Mouse (Mus musculus) heart, postnatal 0 days (tissue): Measurements from ENCODE around the gene Rsbn1l. TPM values are rescaled to one million over a fixed set of nuclear protein-coding genes. Genes with fewer than 3 reads are reported as not detected.
"Not testable (repeated sequence)": the region's sequence is repeated elsewhere in the genome, so short reads cannot be mapped to it uniquely, and the experiment has no call there.

ENCODE experiments used
- ATAC-seq: fragments of 200-750 bp; cut with Nextera tagmentation; 2 replicates; pipeline ENCODE4 v1.8.0; 2017; ENCODE audit warnings: low read depth, moderate number of reproducible peaks, moderate library complexity; ENCODE audit not compliant: insufficient read depth
- DNase-seq: peaks from one replicate; pipeline ENCODE4 v3.0.0-alpha.2; 2016; ENCODE audit warnings: low spot score
- H3K27ac ChIP-seq: fragments of 300-500 bp; sonication (generic); 2 replicates; pipeline ENCODE4 v1.5.1; 2014; ENCODE audit warnings: low read depth, mild to moderate bottlenecking
- H3K27me3 ChIP-seq: fragments of 300-500 bp; sonication (generic); 2 replicates; pipeline ENCODE4 v1.6.1; 2014; ENCODE audit warnings: low read length, mixed read lengths; ENCODE audit not compliant: control insufficient read depth, insufficient read depth
- H3K36me3 ChIP-seq: fragments of 300-500 bp; sonication (generic); replicated peaks from 2 replicates; pipeline ENCODE4 v1.6.1; 2014; ENCODE audit warnings: low read length, mixed read lengths; ENCODE audit not compliant: control insufficient read depth, insufficient read depth
- H3K4me1 ChIP-seq: fragments of 300-500 bp; sonication (generic); 2 replicates; pipeline ENCODE4 v1.6.1; 2014; ENCODE audit warnings: antibody characterized with exemption; ENCODE audit not compliant: control insufficient read depth, insufficient read depth
- H3K4me2 ChIP-seq: fragments of 300-500 bp; sonication (generic); 2 replicates; pipeline ENCODE4 v1.6.1; 2014; ENCODE audit warnings: low read depth, mild to moderate bottlenecking, low read length, moderate library complexity
- H3K4me3 ChIP-seq: fragments of 300-500 bp; sonication (generic); 2 replicates; pipeline ENCODE4 v1.5.1; 2014; ENCODE audit warnings: low read depth, low read length
- H3K9ac ChIP-seq: fragments of 300-500 bp; sonication (generic); replicated peaks from 2 replicates; pipeline ENCODE4 v1.6.1; 2014; ENCODE audit warnings: low read depth, low read length, mixed read lengths
- H3K9me3 ChIP-seq: fragments of 300-500 bp; sonication (generic); replicated peaks from 2 replicates; pipeline ENCODE4 v1.6.1; 2016; ENCODE audit warnings: low read length; ENCODE audit not compliant: control insufficient read depth
- CTCF ChIP-seq: IDR thresholded peaks from 2 replicates; pipeline ENCODE4 v1.5.1; 2016; ENCODE audit warnings: antibody characterized with exemption, control low read depth, low read depth
- EP300 ChIP-seq: IDR thresholded peaks from 2 replicates; pipeline ENCODE4 v1.6.1; 2016; ENCODE audit warnings: antibody characterized with exemption, low read depth
- WGBS: fragments of 180-500 bp; shearing (Covaris S2); extraction: QIAGEN DNeasy Blood & Tissue Kit; methylation state at CpG from one replicate; pipeline ENCODE4 v1.1.7; 2014; 5-methylcytosine and 5-hydroxymethylcytosine counted together
- polyA plus RNA-seq: library from polyadenylated mRNA; unstranded; fragments of >200 nt; fragmentation: Nextera tagmentation; extraction: Ambion mirVana; gene quantifications from 2 replicates; pipeline ENCODE4 v1.2.1, GENCODE M21; 2015
- total RNA-seq: library from RNA; depleted of rRNA; stranded (reverse); fragments of >200 nt; gene quantifications from 2 replicates; pipeline ENCODE4 v1.2.3, GENCODE M21; 2014; ENCODE audit warnings: low replicate concordance

Gene Rsbn1l
- total and polyA plus RNA-seq, 2 experiments from 2014 or later: 8.5 to 9.4 TPM

- Histone ChIP-seq H3K9me3 (no peaks in the 10 kb centered on the region), H3K4me3 (peak overlapping the region; percentile 97), H3K27me3 (no peaks in the 10 kb centered on the region), H3K4me2 (peak overlapping the region; percentile 82), H3K4me1 (peaks cover 31% of the 10 kb centered on the region), H3K27ac (peak overlapping the region; percentile 98), H3K9ac (peak overlapping the region; percentile 98), H3K36me3 (no peaks in the 10 kb centered on the region)
- no peak for DNase-seq
- 4% methylated on average over 5 of the region's 5 CpGs for WGBS
- ATAC-seq: no peak
- no peak for TF ChIP-seq EP300
- no peak for TF ChIP-seq CTCF
Observed at GRCm38 (mm10) chr5:20950093-20950492, 6.1 kb downstream of the Rsbn1l start.

- no peaks in the 10 kb centered on the region for H3K27me3 ChIP-seq
- H3K4me2 ChIP-seq: no peak overlapping the region
- ATAC-seq (no peak), DNase-seq (no peak)
- H3K27ac ChIP-seq: no peak overlapping the region; the same call in 1 of the 2 replicates
- 75% methylated on average over 6 of the region's 6 CpGs for WGBS
- TF ChIP-seq EP300 (no peak), CTCF (no peak)
- no peaks in the 10 kb centered on the region for H3K36me3 ChIP-seq
- no peak overlapping the region for H3K4me3 ChIP-seq
- H3K9me3 ChIP-seq: no peaks in the 10 kb centered on the region
- peaks cover 32% of the 10 kb centered on the region for H3K4me1 ChIP-seq
- H3K9ac ChIP-seq: no peak overlapping the region
Observed at GRCm38 (mm10) chr5:20946906-20947305, 9.3 kb downstream of the Rsbn1l start.

- peak overlapping the region; percentile 83 for H3K27ac ChIP-seq
- H3K36me3 ChIP-seq: no peaks in the 10 kb centered on the region
- peak overlapping the region; percentile 47 for H3K4me2 ChIP-seq
- peak overlapping the region; percentile 12; the same call in 1 of the 2 replicates for H3K4me3 ChIP-seq
- TF ChIP-seq CTCF: no peak
- no peak for TF ChIP-seq EP300
- H3K9ac ChIP-seq: no peak overlapping the region
- 44% methylated on average over 13 of the region's 13 CpGs for whole genome bisulfite sequencing
- peak; percentile 34; the same call in 1 of the 2 replicates for ATAC-seq
- H3K9me3 ChIP-seq: no peaks in the 10 kb centered on the region
- H3K27me3 ChIP-seq: no peaks in the 10 kb centered on the region
- H3K4me1 ChIP-seq: peaks cover 49% of the 10 kb centered on the region
- no peak for DNase-seq
Observed at GRCm38 (mm10) chr5:20944961-20945748, 11.0 kb downstream of the Rsbn1l start.

DNA sequence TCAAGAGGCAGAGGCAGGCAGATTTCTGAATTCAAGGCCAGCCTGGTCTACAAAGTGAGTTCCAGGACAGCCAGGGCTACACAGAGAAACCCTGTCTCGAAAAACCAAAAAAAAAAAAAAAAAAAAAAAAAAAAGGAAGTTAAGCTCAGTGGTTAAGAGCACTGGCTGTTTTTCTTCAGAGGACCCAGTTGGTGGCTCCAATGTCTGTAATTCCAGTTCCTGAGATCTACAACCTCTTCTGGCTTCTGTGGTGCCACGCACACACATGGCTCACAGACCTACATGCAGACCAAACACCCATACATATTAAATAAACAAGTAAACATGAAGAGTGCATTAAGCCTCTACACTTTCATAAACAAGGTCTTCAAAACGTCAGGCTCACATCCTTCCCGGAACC lies 12.4 kb downstream of the Rsbn1l start:
- H3K9me3 ChIP-seq, ATAC-seq, H3K4me2 ChIP-seq, H3K27ac ChIP-seq, H3K9ac ChIP-seq, H3K36me3 ChIP-seq, DNase-seq, H3K4me3 ChIP-seq, H3K27me3 ChIP-seq: not testable (repeated sequence)
- peaks cover 57% of the 10 kb centered on the region for H3K4me1 ChIP-seq
- WGBS: 76% methylated on average over 3 of the region's 4 CpGs

DNA sequence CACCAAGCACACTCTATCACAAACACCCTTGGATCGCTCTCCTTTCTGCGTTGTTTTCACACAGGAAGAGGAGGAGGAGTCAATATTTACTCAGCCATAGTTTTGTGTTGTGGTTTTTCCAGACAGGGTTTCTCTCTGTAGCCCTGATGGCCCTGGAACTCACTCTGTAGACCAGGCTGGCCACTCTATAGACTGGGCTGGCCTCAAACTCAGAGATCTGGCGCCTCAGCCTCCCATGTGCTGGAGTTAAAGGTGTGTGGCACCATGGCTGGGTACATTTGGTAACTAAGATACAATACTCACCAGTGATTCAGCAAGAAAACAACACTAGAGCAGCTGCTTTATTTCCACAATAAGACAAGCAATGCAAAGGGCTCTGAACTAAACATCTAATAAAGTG lies 13.7 kb downstream of the Rsbn1l start:
- Histone ChIP-seq H3K4me1 (peaks cover 59% of the 10 kb centered on the region), H3K27ac (peak overlapping the region; percentile 67), H3K36me3 (no peaks in the 10 kb centered on the region), H3K9ac (no peak overlapping the region), H3K27me3 (no peaks in the 10 kb centered on the region), H3K4me2 (no peak overlapping the region), H3K4me3 (no peak overlapping the region), H3K9me3 (no peaks in the 10 kb centered on the region)
- ATAC-seq (no peak), DNase-seq (no peak)
- 90% methylated on average over 3 of the region's 3 CpGs for WGBS
- no peak for TF ChIP-seq EP300

DNA sequence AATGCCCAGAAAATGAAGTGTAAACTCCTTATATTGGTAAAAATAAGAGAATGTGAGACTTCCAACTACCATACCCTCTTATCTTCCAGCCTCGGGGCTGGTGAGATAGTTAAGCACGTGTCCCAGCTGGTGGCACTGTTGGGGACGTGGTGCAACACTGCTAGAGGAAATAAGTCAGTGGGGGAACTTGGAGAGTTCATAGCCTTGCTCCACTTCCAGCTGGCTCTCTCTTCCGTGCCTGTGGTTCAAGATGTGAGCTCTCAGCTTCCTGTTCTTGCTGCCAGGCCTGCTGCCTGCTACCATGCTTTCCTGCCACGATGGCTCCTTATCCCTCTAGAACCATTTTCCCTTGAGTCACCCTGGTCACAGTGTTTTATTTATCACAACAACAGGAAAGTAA lies 15.0 kb downstream of the Rsbn1l start:
- Histone ChIP-seq H3K27ac (peak overlapping the region; percentile 93), H3K9me3 (no peaks in the 10 kb centered on the region), H3K4me3 (no peak overlapping the region), H3K36me3 (no peaks in the 10 kb centered on the region), H3K4me2 (no peak overlapping the region), H3K9ac (no peak overlapping the region), H3K4me1 (peaks cover 65% of the 10 kb centered on the region), H3K27me3 (no peaks in the 10 kb centered on the region)
- 2% methylated on average over 5 of the region's 5 CpGs for WGBS
- peak; percentile 26; the same call in 1 of the 2 replicates for ATAC-seq
- peak; percentile 58 for DNase-seq
- TF ChIP-seq EP300 (no peak), CTCF (no peak)
